Mouse (Mus musculus): ENCODE measurements around the gene Arhgdig. TPM values are rescaled to one million over a fixed set of nuclear protein-coding genes. Genes with fewer than 3 reads are reported as not detected.

The Arhgdig gene
- polyA plus RNA-seq (2012; rRNA removed), result 3.2 and 44.6 TPM in 2 replicates

DNA sequence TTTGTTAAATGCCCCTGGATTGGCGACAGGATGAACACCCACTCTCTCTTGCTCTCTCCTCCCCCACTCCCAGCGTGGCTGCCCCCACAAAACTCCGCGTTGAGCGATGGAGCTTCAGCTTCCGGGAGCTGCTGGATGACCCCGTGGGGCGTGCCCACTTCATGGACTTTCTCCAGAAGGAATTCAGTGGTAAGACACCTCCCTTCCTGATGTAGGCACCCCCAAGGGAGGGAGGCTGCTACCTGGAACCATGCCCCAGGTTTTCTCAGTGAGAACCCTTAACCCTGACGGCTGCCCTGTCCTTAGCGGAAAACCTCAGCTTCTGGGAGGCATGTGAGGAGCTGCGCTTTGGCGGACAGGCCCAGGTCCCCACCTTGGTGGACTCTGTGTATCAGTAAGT, at the start of gene Arhgdig:
Gene Arhgdig (minus strand): TSS at position 101 of the 400 bp plus-strand sequence.
- Histone ChIP-seq H3K4me1 (ENCODE audit: control insufficient read depth, insufficient read depth, insufficient read length, low read length) (no peaks in the 10 kb centered on the region; the same call in 1 of the 2 replicates), H3K36me3 (ENCODE audit: control insufficient read depth, insufficient read depth, low read length) (peaks cover 7% of the 10 kb centered on the region), H3K27ac (ENCODE audit: insufficient read depth, low read depth, low read length) (no peak within 1 kb of the TSS), H3K4me3 (ENCODE audit: low read depth, low read length) (no peak within 1 kb of the TSS), H3K27me3 (ENCODE audit: control insufficient read depth, insufficient read depth, low read length) (no peaks in the 10 kb centered on the region)
- WGBS, result 79% methylated on average over 12 of the region's 12 CpGs
- TF ChIP-seq CTCF (IDR thresholded peaks at IDR 0.05; ENCODE audit: extremely low read depth, insufficient read length, insufficient replicate concordance, low read depth, low read length) (no peak), POLR2A (IDR thresholded peaks at IDR 0.05; ENCODE audit: low read depth, low read length) (no peak)

DNA sequence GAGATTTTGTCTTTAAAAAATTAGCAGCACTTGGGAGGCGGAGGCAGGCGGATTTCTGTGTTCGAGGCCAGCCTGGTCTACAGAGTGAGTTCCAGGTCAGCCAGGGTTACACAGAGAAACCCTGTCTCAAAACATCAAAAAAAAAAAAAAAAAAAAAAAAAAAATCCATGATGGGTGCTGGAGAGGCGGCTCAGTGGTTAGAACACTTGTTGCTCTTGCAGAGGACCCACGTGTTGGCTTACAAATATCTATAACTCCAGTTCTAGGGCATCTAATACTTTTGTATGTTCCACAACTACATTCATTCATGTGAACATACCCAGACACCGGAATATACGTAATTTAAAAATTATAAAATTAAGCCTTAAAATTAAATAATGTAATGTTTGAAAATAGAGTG, 47.7 kb upstream of the Arhgdig start:
- Histone ChIP-seq H3K27ac (ENCODE audit: insufficient read depth, low read depth, low read length) (no peak overlapping the region), H3K36me3 (ENCODE audit: control insufficient read depth, insufficient read depth, low read length) (peaks cover 29% of the 10 kb centered on the region), H3K4me1 (ENCODE audit: control insufficient read depth, insufficient read depth, insufficient read length, low read length) (peaks cover 5% of the 10 kb centered on the region; the same call in 1 of the 2 replicates), H3K27me3 (ENCODE audit: control insufficient read depth, insufficient read depth, low read length) (no peaks in the 10 kb centered on the region), H3K4me3 (ENCODE audit: low read depth, low read length) (no peak overlapping the region)
- TF ChIP-seq CTCF (IDR thresholded peaks at IDR 0.05; ENCODE audit: extremely low read depth, insufficient read length, insufficient replicate concordance, low read depth, low read length), result no peak
- no peak for TF ChIP-seq POLR2A (IDR thresholded peaks at IDR 0.05; ENCODE audit: low read depth, low read length)
- 93% methylated on average over 7 of the region's 7 CpGs for WGBS

DNA sequence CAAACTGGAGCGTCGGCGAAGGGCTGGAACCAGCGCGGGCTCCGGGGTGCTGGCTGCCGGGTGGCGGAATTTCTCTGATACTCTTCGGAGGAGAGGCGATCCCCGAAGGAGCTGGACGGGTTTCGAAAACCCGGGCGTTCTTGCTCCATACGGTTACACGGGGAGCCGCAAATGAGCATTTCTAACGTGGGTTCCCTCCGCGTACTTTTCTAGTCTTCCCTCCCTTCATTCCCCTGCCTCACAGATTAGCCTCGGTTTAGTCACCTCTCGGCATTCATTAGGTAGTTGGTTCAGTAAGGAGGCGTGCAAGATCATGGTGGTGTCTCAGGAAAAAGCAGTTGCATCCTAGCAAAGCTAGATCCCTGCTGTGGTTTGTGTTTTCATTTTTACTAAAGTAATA, 45.8 kb upstream of the Arhgdig start:
- Histone ChIP-seq H3K36me3 (ENCODE audit: control insufficient read depth, insufficient read depth, low read length) (peaks cover 16% of the 10 kb centered on the region), H3K27me3 (ENCODE audit: control insufficient read depth, insufficient read depth, low read length) (no peaks in the 10 kb centered on the region), H3K4me3 (ENCODE audit: low read depth, low read length) (peak overlapping the region; percentile 94), H3K27ac (ENCODE audit: insufficient read depth, low read depth, low read length) (peak overlapping the region; percentile 92; the same call in 1 of the 2 replicates), H3K4me1 (ENCODE audit: control insufficient read depth, insufficient read depth, insufficient read length, low read length) (peaks cover 5% of the 10 kb centered on the region; the same call in 1 of the 2 replicates)
- under 1% methylated on average over 24 of the region's 24 CpGs for WGBS
- TF ChIP-seq CTCF (IDR thresholded peaks at IDR 0.05; ENCODE audit: extremely low read depth, insufficient read length, insufficient replicate concordance, low read depth, low read length) (no peak), POLR2A (IDR thresholded peaks at IDR 0.05; ENCODE audit: low read depth, low read length) (no peak)

DNA sequence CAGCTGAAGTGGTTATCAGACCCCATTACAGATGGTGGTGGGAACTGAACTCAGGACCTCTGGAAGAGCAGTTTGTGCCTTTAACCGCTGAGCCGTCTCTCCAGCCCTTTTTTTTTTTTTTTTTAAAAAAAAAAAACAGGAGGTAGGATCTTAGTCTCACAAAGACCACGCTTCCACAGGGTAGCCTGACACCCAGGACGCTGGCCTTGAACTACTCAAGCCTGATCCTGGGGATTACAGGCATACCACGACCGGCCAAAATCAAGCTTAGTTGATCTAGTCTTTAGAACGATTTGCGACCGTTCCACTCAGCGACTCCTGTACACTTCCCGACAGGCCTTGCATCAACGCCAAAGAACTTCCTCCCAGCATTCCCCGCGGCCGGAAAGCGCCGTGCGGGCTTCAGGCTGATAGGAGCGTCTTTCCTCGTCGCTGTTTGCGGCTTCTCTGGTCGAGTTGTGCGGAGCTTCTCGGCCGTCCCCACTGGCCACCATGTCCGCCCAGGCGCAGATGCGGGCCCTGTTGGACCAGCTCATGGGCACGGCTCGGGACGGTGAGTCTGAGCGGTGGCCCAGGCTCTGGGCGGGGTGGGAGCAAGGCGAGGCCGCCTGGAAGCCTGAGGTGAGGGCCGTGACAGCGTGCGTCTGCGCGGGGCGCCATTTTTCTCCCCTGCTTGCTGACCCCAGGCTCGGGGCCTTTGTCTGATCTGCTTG, 45.1 kb upstream of the Arhgdig start, which contains the start of gene Luc7l:
Gene Luc7l (plus strand): TSS at position 358 of the 713 bp plus-strand sequence.
- TF ChIP-seq CTCF (IDR thresholded peaks at IDR 0.05; ENCODE audit: extremely low read depth, insufficient read length, insufficient replicate concordance, low read depth, low read length), result no peak
- TF ChIP-seq POLR2A (IDR thresholded peaks at IDR 0.05; ENCODE audit: low read depth, low read length), result peak; percentile 94
- no peaks in the 10 kb centered on the region for H3K27me3 ChIP-seq (ENCODE audit: control insufficient read depth, insufficient read depth, low read length)
- WGBS, result under 1% methylated on average over 43 of the region's 43 CpGs
- H3K27ac ChIP-seq (ENCODE audit: insufficient read depth, low read depth, low read length), result peak within 1 kb of the TSS; percentile 92
- H3K36me3 ChIP-seq (ENCODE audit: control insufficient read depth, insufficient read depth, low read length), result peaks cover 13% of the 10 kb centered on the region
- H3K4me1 ChIP-seq (ENCODE audit: control insufficient read depth, insufficient read depth, insufficient read length, low read length), result peaks cover 5% of the 10 kb centered on the region; the same call in 1 of the 2 replicates
- peak within 1 kb of the TSS; percentile 94 for H3K4me3 ChIP-seq (ENCODE audit: low read depth, low read length)

DNA sequence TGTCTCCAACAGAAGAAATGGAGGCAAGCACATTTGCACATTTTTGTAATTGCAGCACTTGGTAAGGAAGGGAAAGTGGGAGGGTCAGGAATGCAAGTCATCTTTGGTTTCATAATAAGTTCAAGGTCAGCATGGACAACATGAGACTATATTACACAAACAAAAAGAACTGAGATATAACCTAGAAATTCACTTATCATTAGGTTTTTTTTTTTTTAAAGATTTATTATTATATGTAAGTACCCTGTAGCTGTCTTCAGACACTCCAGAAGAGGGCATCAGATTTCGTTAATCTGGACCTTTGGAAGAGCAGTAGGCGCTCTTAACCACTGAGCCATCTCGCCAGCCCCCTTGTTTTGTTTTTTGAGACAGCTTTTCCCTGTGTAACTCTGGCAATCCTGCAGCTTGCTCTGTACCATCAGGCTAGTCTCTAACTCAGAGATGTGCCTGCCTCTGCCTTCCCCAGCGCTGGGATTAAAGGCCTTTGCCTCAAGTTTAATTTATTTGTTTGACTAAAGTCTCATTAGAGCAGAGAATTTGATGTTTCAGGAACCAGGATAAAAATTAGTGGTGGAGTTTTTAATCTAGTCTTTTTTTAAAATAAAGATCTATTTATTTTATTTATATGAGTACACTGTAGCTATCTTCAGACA, 44.4 kb upstream of the Arhgdig start:
- Histone ChIP-seq H3K4me1 (ENCODE audit: control insufficient read depth, insufficient read depth, insufficient read length, low read length) (peaks cover 5% of the 10 kb centered on the region; the same call in 1 of the 2 replicates), H3K36me3 (ENCODE audit: control insufficient read depth, insufficient read depth, low read length) (peaks cover 8% of the 10 kb centered on the region), H3K4me3 (ENCODE audit: low read depth, low read length) (no peak overlapping the region), H3K27me3 (ENCODE audit: control insufficient read depth, insufficient read depth, low read length) (no peaks in the 10 kb centered on the region), H3K27ac (ENCODE audit: insufficient read depth, low read depth, low read length) (no peak overlapping the region)
- TF ChIP-seq CTCF (IDR thresholded peaks at IDR 0.05; ENCODE audit: extremely low read depth, insufficient read length, insufficient replicate concordance, low read depth, low read length), result no peak
- no peak for TF ChIP-seq POLR2A (IDR thresholded peaks at IDR 0.05; ENCODE audit: low read depth, low read length)
- 43% methylated on average over 4 of the region's 4 CpGs for WGBS

DNA sequence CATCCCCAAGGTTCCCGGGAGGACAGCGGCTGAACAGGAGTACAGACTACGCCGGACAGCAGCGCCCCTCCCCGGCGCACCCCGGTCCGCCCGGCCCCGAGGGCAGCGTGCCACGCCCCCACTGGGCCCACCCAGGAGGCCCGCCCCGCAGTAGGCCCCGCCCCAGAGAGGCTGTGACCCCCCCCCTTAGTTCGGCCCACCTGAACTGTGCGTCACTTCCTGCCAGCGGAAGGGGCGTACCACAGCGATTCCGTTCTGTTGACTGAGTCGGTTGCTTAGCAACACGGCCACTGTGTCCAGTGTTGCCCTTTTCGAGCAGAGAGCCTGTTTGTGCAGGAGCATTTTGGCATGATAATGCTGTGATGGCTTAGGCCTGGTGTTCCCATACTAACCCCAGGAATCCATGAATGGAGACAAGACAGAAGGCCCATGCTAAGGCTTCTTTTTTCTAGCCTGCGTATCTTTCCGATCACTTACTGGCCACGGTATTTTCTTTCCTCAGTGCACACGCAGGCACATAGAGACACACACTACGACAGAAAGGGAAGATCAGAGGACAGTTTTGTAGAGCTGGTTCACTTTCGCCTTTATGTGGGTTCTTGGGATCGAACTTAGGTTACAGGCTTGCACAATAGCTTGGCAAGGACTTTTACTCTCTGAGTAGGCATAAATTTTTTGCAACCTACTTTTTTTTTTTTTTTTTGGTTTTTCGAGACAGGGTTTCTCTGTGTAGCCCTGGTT, 36.7 kb upstream of the Arhgdig start, which contains the start of gene Fam234a:
Gene Fam234a (minus strand): TSS at position 142 of the 741 bp plus-strand sequence.
- TF ChIP-seq CTCF (IDR thresholded peaks at IDR 0.05; ENCODE audit: extremely low read depth, insufficient read length, insufficient replicate concordance, low read depth, low read length) (no peak), POLR2A (IDR thresholded peaks at IDR 0.05; ENCODE audit: low read depth, low read length) (peak; percentile 84)
- H3K27me3 ChIP-seq (ENCODE audit: control insufficient read depth, insufficient read depth, low read length), result no peaks in the 10 kb centered on the region
- H3K4me1 ChIP-seq (ENCODE audit: control insufficient read depth, insufficient read depth, insufficient read length, low read length), result peaks cover 3% of the 10 kb centered on the region; the same call in 1 of the 2 replicates
- peak within 1 kb of the TSS; percentile 84 for H3K4me3 ChIP-seq (ENCODE audit: low read depth, low read length)
- peak within 1 kb of the TSS; percentile 94 for H3K27ac ChIP-seq (ENCODE audit: insufficient read depth, low read depth, low read length)
- WGBS, result 7% methylated on average over 33 of the region's 33 CpGs
- H3K36me3 ChIP-seq (ENCODE audit: control insufficient read depth, insufficient read depth, low read length), result no peaks in the 10 kb centered on the region
